Mouse (Mus musculus): ENCODE data around the gene Cox5b.

DNA sequence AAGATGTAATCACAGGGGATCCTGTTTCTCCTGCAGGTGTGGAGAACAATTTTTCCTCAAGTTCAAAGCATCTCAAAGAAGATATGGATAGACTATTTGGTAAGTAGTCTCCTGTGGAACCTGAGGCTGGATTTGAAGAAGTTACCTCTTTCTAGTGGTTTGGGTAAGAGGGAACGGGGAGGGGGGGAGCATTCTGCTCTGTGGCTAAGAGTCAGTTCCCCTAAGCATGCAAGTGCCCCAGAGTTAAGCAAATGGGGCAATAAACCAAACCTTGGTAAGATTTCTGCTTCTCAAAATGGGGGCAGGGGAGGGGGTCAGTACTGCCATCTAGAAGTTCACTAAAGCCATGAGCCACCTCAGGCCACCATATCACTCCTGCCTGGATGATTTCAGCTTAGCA is 27.5 kb downstream of the Cox5b start:
- TF ChIP-seq CTCF (IDR thresholded peaks at IDR 0.05; ENCODE audit: extremely low read depth, insufficient read depth, low read length) (no peak), POLR2A (IDR thresholded peaks at IDR 0.05; ENCODE audit: extremely low read depth, insufficient read depth, low read length) (no peak)

All from cortical plate, adult 2 months (tissue).